Mouse (Mus musculus): ENCODE results near the gene Hopx.

Hopx gene

GRCm38 (mm10) chr5:77061372-77062038 lies 53.4 kb downstream of the Hopx start:
- peak; percentile 13 for DNase-seq

GRCm38 (mm10) chr5:77060363-77060762 lies 54.6 kb downstream of the Hopx start:
- DNase-seq, result no peak

GRCm38 (mm10) chr5:77056881-77057440 lies 58.0 kb downstream of the Hopx start:
- no peak for DNase-seq

GRCm38 (mm10) chr5:77052616-77053015 lies 62.3 kb downstream of the Hopx start:
- DNase-seq, result no peak

GRCm38 (mm10) chr5:77044362-77044761 lies 70.6 kb downstream of the Hopx start:
- no peak for DNase-seq

- DNase-seq, result no peak
Observed at GRCm38 (mm10) chr5:77039391-77039790, 75.5 kb downstream of the Hopx start.

GRCm38 (mm10) chr5:77038451-77038850 lies 76.5 kb downstream of the Hopx start:
- DNase-seq, result no peak
